Mouse (Mus musculus): ENCODE measurements around the gene Rubcn.

DNA sequence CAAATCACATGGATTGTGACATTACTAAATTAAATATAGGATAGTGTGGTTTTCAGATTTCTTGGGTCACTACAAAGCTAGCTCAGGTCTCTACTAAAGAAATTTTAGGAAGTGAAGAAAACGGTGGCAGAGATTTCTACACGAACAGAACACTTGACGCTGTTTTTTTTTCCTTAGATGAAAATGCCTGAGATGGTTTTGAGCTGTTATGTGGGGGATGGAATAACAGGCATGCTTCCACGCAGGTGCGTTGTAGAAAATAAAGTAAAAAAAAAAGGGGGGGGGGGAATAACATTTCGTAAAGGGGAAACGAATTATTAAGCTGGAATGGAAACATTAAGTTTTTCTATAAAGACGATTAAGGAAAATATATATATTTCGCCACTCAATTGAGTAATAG, 735 bp downstream of the Rubcn start:
- TF ChIP-seq CTCF (IDR thresholded peaks at IDR 0.05; ENCODE audit: control insufficient read depth, insufficient read depth, insufficient replicate concordance, low read depth, low read length), result no peak
- no peak for TF ChIP-seq POLR2A (IDR thresholded peaks at IDR 0.05; ENCODE audit: control insufficient read depth, low read depth, low read length)

Data from testis, adult 2 months (tissue).